Mouse (Mus musculus): Measurements from ENCODE around the gene Commd8.

The Commd8 gene

DNA sequence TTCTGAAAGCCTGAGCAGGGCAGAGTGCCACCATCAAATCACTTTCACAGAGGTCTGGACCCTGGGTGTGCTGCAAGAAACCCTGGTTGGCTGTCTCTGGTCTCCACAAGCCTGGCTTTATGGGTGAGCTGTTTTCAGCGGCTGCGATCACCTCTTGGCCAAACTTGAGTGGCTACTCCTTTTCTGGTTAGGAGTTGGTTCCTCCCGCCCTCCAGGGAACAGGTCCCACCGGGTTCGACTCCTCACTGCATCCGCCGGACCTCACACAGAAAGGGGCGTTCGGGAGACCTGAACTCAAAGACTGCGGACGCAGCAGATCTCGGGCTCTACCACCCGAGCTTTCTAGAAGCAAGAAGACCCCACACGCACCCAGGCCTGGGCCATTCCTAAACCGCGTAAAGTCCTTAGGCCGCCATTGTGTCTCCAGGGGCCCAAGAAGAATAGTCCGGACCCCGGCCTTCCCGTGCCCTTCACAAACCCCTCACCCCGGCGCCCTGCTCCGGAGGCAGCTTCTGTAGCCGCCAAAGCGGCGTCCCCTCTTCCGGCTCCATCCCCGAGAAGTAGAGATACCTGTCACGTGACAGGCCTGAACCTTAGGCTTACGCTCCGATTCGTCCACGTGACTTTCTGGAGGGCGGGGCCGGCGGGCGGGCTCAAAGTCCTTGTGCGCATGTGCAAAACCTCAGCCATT lies at the start of gene Commd8:
Gene Commd8 (minus strand): TSS at position 596 of the 691 bp plus-strand sequence.
- DNase-seq (ENCODE audit: extremely low read depth, low read depth, low spot score) = no peak

DNA sequence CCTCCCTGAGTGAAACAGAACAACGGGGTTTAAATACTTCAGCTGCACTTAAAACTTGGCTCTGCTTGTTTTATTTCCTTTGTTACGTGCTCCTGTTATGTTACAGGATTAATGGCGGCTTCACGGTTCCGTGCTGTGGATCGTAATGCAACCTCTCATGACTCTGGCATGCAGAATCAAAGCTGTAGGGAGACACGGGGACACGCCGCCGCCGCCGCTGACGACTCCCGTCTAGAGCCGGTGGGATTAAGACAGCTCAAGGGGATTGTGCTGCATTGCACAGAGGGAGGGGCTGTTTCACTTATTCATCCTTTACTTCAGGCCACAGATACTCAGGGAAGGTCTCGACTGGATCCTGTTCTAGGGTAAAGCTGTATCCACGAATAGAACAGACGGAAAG lies 43.8 kb upstream of the Commd8 start:
- no peak for DNase-seq (ENCODE audit: extremely low read depth, low read depth, low spot score)

DNA sequence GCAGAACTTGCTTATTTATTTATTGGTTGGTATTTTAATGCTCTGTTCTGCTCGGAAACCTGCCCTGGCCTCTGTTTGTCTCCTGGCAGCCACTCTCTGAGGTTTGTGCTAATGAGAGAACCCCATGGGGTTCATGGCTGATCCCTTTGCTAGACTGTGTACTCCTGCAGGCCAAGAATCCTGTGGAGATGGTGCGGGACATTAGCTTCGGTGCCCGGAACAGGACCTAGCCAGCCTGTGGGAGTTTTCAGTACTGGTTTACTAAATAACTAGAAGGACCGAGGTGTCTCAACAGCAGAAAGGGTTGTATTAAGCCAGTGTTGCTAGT lies 42.8 kb upstream of the Commd8 start:
- no peak for DNase-seq (ENCODE audit: extremely low read depth, low read depth, low spot score)

DNA sequence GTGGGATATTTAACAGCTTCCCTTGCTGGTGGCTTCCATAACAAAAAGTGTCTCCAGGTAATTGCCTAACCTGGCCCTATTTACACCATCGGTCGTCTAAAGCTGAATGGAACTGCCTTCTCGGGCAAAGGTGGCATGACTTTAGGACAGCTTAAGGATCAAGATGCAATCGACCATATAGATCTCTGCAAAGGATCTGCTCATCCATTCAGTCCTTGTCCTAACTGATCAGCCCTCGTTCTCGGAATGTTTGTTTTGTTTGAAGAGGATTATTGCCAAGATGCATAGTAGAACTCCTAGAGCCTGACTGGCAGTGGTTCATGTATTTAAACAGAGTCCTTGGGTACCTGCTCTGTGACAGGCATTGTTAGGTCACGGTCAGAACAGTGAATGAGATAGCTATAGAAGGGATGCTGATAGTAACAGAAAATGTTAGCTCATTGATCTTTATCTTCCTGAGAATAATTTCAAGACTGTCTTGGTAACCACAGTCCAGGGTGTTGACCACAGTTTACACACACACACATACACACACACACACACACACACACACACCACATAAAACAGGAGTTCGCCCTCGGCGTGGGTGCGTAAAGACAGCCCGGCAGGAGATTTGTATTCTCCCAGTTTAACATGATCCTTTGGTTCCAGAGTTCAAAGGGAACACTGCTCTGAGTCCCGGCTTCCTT lies 42.3 kb upstream of the Commd8 start:
- DNase-seq (ENCODE audit: extremely low read depth, low read depth, low spot score) = peak; percentile 74

DNA sequence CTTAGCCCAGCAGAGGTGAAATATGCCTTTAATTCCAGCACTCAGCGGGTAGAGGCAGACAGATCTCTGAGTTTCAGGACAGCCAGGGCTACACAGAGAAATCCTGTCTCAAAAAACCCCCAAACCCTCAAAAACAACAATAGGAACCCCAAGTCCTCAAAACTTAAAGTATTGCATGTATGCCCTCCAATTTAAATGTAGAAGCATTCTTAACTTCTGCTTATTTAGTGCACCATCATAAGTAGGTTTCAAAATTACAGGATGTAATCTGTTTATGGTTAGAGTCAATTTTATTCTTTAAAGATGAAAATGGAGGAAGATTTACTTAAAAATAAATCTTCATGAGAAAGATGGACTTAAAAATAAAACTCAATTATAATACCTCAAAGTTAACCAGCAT lies 40.5 kb upstream of the Commd8 start:
- no peak for DNase-seq (ENCODE audit: extremely low read depth, low read depth, low spot score)

DNA sequence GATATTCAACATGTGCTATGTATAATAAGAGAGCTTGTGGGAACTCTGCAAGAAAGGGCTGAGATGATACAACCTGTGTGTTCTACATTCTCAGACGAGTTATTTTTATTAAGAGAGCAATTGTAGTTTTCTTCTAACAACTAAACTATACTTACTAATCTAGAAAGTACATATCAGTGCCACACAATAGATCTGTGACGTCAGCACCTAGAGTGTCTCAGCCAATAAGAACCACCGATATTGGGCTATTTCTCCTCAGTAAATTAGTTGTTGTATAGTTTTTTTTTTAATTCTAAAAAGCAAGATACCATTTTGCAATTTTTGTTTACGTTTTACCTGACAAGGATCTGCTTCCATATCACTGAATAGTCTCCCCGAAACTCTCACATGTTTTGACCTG lies 37.3 kb upstream of the Commd8 start:
- no peak for DNase-seq (ENCODE audit: extremely low read depth, low read depth, low spot score)

DNA sequence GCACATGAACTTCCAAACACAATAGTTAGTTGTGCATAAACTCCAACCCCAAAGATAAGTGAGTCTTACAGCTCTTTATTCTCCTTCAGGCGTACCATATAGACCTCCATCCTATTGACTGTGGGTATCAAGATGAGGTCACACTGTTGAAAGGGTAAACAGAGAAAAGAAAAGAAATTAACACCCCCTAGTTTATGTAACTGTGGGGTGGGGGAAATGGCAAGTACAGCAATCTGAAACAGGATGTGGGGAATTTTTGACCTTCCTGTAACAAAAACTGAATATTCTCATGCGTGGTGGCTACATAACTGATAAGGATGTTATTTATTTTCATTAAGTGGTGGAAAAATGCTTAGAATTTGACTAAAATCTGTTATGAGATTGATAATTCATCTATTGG lies 36.5 kb upstream of the Commd8 start:
- no peak for DNase-seq (ENCODE audit: extremely low read depth, low read depth, low spot score)

DNA sequence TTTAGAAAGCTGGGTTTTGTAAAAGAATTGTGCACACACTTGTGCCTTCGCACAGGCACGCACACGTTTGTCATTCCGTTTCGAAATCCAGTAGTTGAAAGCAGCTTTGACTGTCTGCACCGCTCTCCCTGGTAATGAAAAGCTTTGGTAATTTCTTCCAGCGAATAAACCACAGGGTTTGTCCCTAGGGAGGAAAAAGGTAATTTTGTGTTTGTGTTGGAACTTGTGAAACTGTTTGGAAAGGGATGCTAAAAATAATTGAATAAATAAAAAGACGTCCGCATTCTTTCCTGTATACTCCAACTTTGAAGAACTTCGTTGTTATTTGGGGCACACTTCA lies 35.7 kb upstream of the Commd8 start:
- DNase-seq (ENCODE audit: extremely low read depth, low read depth, low spot score) = no peak

DNA sequence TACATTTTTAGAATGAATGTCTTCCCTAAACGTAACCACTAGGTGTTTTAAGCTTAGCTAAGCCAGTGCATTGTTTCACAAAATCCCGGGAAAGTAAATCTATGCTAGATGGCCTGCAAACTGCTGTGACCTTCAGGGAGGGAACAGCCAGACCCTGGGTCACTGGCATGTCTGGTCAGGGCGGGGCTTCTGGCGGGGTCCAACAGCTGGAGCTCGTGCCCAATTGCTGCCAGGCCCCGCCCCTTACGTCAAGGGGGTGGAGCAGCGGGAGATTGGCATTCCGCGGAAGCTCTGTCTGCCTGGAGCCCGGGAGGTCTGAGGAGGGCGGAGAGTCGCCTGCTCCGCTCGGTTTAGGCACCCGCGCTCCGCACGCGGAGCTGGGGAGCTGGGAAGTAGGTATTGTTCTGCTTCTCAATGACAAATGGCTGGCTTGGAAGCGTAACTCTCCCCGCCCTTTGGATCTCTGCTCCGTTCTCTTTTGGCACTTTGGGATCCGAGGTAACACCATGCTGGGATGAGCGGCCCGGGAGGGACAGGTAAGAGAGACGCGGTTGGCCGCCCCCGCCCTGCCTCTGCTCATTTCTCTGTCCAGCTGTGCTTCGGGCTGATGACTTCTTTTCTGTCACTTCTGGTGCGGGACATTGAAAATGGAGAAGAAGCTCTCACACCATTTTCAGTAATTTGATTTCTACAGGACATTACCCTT lies 35.2 kb upstream of the Commd8 start:
- DNase-seq (ENCODE audit: extremely low read depth, low read depth, low spot score) = peak; percentile 40

DNA sequence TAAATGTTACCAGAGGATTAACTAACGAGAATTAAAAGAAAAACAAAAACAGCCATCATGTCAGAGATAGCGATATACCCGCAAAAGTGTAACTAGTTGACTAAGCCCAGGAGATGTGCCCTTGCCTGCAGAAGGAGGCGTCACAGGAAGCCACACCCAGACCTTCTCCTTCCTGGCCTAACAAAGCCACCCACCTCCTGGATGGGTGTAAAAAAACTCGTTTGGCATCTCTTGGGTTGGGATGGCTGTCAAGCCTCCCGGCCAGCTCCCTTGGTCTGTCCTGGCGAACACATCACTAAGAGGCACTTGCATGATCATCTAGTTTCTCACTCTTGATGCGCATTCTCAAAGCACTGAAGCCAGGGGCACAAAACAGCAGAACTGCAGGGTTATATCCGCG lies 34.0 kb upstream of the Commd8 start:
- DNase-seq (ENCODE audit: extremely low read depth, low read depth, low spot score) = peak; percentile 81

DNA sequence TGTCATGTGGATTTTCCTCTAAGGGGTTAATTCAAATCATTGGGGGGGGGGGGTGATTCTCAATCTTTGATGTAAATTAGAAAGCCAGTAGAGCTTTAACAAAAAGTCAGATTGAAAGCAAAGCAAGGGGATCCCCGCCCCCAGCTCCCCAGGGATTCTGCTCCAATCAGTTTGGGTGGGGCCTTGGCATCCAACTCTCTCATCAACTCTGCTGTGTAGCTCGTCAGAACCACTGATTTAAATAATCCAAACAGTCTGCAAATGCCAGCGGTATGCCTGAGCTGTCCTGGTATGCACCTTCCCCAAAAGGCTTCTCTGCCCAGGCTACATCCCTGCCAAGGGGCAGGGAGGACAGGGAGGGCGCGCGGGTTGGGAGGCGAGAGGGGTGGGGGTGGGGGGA lies 33.6 kb upstream of the Commd8 start:
- no peak for DNase-seq (ENCODE audit: extremely low read depth, low read depth, low spot score)

DNA sequence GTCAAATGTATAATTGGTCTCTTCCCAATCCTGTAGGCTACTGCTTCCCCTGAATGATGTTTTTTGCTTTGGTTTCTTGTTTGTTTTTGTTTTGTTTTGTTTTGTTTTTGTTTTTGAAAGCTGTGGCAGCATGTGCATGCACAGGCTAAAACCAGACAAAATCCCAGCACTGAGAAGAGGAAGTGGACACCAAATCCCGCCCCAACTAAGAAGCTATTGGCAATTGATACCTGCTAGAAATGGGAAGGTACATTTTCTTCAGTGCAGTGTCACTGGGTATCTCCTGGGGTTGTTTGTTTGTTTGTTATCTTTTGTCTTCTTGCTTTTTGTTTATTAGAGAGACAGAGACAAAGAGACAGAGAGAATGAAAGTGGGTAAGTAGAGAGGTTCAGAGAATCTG lies 27.5 kb upstream of the Commd8 start:
- no peak for DNase-seq (ENCODE audit: extremely low read depth, low read depth, low spot score)

DNA sequence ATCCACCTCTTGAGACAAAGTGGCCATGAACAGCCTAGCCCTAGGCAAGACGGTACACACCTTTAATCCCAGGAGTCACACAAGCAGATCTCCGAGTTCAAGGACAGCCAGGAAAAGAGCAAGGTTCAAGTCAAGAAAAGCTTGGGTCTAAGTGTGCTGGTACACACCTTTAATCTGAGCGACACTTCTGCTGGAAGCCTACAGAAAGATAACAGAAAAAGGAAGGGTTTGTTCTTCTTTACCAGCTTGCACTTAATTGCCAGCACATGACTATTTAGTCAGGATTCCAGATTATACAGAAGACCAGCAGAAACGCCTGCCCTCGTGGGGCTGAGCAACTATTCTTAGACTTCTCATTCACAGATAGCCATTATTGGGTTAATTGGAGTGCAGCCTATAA lies 23.9 kb upstream of the Commd8 start:
- DNase-seq (ENCODE audit: extremely low read depth, low read depth, low spot score) = no peak

DNA sequence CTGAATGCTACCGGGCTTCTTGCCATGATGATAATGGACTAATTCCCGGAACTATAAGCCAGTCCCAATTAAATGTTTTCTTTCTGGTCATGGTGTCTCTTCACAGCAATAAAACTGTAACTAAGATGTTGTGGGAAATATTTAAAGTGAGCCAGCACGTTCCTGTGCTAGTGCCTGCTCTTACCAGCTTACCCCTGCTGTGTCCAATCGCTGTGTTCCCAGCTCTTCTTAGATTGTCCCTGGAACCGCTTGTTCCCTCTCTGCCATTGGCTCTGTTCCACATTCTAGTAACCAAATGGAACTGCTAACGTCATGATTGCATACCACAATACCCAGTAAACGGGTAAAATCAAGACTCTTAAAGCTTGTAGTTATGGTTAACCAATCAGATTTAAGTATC lies 23.2 kb upstream of the Commd8 start:
- DNase-seq (ENCODE audit: extremely low read depth, low read depth, low spot score) = no peak

DNA sequence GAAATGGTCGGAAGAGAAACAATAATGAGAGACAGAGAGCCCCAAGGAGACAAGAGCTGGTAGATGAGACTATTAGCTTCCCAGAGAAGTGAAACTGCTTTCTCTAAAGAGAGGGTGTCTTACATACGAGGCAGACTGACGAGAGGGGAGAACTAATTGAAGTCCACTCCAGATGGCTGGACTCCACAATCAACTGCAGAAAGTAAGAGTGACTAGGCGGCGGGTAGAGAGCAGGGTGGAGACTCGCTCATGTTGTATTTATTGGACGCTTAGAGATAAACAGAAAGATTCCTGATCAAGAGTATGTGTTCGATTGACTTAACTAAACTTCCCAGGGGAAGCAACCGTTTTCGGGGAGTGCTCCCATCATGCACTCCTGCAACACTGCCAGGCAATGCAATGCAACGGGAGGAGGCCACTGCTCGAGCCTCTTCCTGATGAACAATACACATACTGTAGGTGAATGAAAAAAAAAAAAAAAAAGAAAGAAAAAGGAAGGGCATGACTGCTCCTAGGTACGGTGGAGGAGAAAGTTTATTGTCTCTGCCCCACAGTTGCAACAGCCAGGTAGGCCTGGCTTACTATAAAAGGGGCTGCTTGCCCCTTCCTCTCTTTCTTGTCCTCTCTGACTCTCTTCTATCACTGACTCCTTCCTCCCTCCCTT lies 16.6 kb upstream of the Commd8 start:
- no peak for DNase-seq (ENCODE audit: extremely low read depth, low read depth, low spot score)

DNA sequence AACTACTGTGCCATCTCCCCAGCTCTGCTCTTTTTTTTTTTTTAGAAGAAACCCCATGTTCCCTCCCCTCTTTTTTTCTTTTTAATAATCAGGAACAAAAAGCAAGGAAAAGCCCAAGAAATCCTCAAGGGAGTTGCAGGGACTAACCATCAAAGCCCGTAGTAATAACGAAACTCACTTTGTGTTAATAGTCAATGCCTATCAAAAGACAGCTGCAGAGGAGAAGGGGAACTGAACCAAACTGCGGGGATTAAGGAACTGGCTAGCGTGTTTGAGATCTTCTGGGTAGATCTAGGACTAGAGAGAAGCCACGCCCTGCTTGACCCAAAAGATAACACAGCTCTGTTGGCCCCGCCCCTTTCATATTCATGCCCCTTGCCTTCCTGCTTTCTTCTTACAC lies 15.9 kb upstream of the Commd8 start:
- DNase-seq (ENCODE audit: extremely low read depth, low read depth, low spot score) = no peak

DNA sequence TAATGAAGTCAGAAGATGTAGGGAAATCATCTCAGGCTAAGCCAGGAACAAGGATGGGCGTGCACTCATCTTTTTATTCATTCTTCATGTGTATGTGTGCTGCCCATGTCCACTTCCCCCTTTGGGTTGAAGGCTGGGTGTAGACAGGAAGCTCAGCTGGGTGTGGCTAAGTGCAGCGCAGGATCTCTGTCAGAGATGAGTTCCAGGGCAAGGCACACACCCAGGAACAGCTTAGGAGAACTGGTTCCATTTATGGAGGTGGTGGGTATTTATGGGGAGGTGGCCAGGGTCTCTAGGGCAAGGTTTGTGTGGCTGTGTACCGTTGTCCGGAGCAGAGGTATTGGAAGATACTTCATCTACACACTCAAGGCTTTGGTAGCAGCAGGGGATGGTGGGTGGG lies 14.8 kb upstream of the Commd8 start:
- DNase-seq (ENCODE audit: extremely low read depth, low read depth, low spot score) = no peak

DNA sequence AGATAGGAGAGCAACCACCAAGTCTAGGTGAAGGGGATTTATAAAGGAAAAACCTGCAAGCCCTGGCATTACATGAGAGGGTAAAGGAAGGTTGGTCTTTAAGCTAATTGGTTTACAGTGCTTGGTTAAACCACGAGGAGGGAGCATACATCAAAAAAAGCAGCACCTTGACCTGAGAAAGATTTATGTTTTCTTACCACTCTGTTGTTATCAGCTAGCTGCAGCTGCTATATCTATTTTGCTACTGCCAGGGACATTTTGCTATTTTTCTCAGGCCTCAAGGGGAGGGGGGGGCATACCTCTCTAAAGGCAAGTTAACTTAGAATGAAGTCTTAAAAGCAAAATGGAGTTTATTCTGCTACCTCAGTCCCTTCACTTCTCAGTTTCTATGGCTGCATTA lies 13.2 kb upstream of the Commd8 start:
- DNase-seq (ENCODE audit: extremely low read depth, low read depth, low spot score) = no peak

DNA sequence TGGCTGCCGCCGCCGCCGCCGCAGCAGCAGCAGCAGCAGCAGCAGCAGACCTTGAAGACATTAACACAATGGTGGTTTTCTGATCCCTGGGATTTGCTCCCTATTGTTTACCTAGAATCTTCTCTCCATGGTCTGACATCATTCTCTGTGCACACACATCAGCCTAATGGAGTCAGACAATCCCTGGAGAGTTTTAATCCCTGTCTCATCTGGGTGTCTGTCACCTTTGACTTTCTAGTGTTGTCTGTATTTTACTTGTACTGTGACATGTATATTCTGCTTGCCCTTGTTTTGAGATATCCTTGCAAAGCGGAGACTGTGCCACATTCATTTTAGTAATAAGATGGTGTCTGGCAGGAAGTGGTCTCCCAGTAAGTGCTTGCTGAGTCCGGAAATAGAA lies 7.5 kb upstream of the Commd8 start:
- no peak for DNase-seq (ENCODE audit: extremely low read depth, low read depth, low spot score)

DNA sequence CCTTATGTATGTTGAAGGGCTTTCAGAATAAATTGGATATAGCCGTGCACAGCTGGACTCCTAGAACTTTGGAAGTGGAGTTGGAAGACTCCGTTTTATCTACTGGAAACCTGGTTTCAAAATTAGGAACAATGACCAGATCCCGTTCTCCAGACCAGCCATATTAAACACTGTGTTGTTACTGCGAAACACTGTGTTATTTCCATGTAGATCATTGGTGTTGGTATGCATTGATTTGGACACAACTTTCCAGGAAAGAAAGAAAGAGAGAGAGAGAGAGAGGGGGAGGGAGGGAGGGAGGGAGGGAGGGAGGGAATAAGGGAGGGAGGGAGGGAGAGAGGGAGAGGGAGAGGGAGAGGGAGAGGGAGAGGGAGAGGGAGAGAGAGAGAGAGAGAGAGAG lies 7.1 kb upstream of the Commd8 start:
- no peak for DNase-seq (ENCODE audit: extremely low read depth, low read depth, low spot score)

DNA sequence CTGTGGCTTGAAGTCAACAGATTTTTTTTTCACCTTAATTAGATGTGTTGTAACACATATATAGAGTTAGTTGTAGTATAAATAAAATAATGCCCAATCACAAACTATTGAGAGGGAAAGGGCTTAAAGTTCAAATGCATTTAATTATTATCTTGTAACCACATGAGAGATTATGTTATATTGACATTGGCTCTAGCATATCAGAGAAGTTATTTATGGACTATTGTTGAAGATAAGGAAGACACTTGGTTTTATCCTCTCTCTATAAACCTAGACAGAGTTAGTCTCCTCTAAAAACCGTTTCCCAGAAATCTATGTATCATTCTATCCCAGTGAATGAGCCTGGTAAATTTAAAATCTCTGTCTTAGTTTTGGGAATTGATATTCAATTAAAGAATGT lies 5.5 kb upstream of the Commd8 start:
- DNase-seq (ENCODE audit: extremely low read depth, low read depth, low spot score) = no peak

DNA sequence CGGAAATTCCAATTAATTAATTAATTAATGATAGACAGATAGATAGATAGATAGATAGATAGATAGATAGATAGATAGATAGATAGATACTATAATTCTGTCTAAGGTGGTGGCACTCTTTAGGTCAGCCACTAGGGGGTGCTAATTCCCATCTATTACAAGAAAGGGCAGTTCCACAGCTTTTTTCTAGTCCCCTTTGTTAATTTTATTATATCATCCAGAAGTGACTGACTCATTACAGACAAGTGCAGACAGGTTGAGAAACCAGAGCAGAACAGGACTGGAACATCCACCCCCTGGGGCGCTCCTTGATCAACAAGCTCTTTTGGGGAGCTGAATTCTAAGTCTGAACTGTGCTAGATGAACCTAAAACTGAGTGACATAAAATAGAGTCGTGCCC lies 4.7 kb upstream of the Commd8 start:
- peak; percentile 73 for DNase-seq (ENCODE audit: extremely low read depth, low read depth, low spot score)
